Mouse (Mus musculus) liver, embryonic 14.5 days (tissue): ENCODE data around the gene Cfap99.

ENCODE experiments used
- CTCF ChIP-seq: IDR thresholded peaks from 2 replicates; pipeline ENCODE4 v1.5.1; 2016; ENCODE audit warnings: antibody characterized with exemption, low read depth, control low read depth
- EP300 ChIP-seq: IDR thresholded peaks from 2 replicates; pipeline ENCODE4 v1.6.1; 2016; ENCODE audit warnings: antibody characterized with exemption, low read depth

DNA sequence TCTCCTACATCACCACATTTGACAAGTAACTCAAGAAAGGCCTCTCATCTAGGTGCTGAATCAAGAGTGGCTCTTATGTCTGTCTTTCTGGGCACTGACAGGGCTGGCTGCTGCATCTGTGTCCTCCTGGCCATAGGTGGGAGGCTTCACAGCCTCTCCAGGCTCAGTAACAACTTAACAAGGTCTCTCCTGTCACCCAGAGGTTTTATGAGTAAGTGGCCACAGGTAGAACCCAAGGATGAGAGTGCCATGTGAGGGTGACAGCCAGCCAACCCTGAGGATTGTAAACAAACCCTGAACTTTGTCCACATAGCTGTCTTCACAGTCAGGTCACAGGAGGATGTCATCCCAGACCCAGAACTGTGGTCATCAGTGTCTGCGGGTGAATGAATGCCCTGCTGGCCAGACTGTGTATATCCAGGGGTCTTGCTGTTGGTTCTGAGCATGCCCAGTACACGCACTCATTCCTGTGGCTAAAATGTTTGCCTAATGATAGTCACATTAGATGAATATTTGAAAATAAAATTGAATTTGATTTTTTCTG lies 31.2 kb downstream of the Cfap99 start:
- no peak for TF ChIP-seq CTCF
- no peak for TF ChIP-seq EP300
